Mouse (Mus musculus) adrenal gland, postnatal 36 days (tissue): ENCODE data around the gene Tcf25. TPM values are rescaled to one million over a fixed set of nuclear protein-coding genes. Genes with fewer than 3 reads are reported as not detected.

Experiments used
- DNase-seq, 2 experiments: peaks; one replicate each; pipeline ENCODE4 v3.0.0; 2021; ENCODE audit warnings: mixed read lengths in 1 of 2
- total RNA-seq, 2 experiments: library from RNA; stranded (reverse); gene quantifications; 2 replicates each; pipeline ENCODE4 v1.2.3; 2021

The Tcf25 gene
- total RNA-seq, 2 experiments from 2014 or later: 213 to 255 TPM

GRCm38 (mm10) chr8:123348237-123348843 lies 25.2 kb upstream of the Tcf25 start:
- DNase-seq: peak; percentile 31 to 44

- no peak for DNase-seq
Observed at GRCm38 (mm10) chr8:123349073-123349472, 24.5 kb upstream of the Tcf25 start.

- DNase-seq: no peak
Observed at GRCm38 (mm10) chr8:123352118-123352517, 21.4 kb upstream of the Tcf25 start.

GRCm38 (mm10) chr8:123352786-123353185 lies 20.8 kb upstream of the Tcf25 start:
- DNase-seq: peak; percentile 51 to 57

- DNase-seq: no peak
Observed at GRCm38 (mm10) chr8:123353216-123353615, 20.3 kb upstream of the Tcf25 start.

- DNase-seq: peak; percentile 64 to 80
Observed at GRCm38 (mm10) chr8:123361082-123361739, 12.3 kb upstream of the Tcf25 start.

GRCm38 (mm10) chr8:123374239-123374578 lies 656 bp downstream of the Tcf25 start:
- DNase-seq: peak; percentile 96 to 97

GRCm38 (mm10) chr8:123375701-123376100 lies 2.1 kb downstream of the Tcf25 start:
- DNase-seq: no peak

GRCm38 (mm10) chr8:123376106-123376505 lies 2.6 kb downstream of the Tcf25 start:
- no peak for DNase-seq

- no peak for DNase-seq
Observed at GRCm38 (mm10) chr8:123381711-123382110, 8.2 kb downstream of the Tcf25 start.

GRCm38 (mm10) chr8:123382516-123382915 lies 9.0 kb downstream of the Tcf25 start:
- DNase-seq: no peak

- DNase-seq: peak; percentile 48 to 54
Observed at GRCm38 (mm10) chr8:123384883-123385540, 11.5 kb downstream of the Tcf25 start.

- DNase-seq: peak; percentile 55 to 65
Observed at GRCm38 (mm10) chr8:123387041-123387440, 13.5 kb downstream of the Tcf25 start.

GRCm38 (mm10) chr8:123387801-123388200 lies 14.2 kb downstream of the Tcf25 start:
- peak in 1 of 2 experiments; percentile 62 for DNase-seq

- DNase-seq: no peak
Observed at GRCm38 (mm10) chr8:123389026-123389425, 15.5 kb downstream of the Tcf25 start.

- no peak for DNase-seq
Observed at GRCm38 (mm10) chr8:123398308-123398707, 24.8 kb downstream of the Tcf25 start.

GRCm38 (mm10) chr8:123401936-123402335 lies 28.4 kb downstream of the Tcf25 start:
- no peak for DNase-seq

- no peak for DNase-seq
Observed at GRCm38 (mm10) chr8:123402730-123403326, 29.3 kb downstream of the Tcf25 start.

GRCm38 (mm10) chr8:123404521-123404920 lies 31.0 kb downstream of the Tcf25 start:
- no peak for DNase-seq

- DNase-seq: peak; percentile 68 to 80
Observed at GRCm38 (mm10) chr8:123406786-123407185, 33.2 kb downstream of the Tcf25 start, which contains the start of gene Mc1r. Gene Mc1r, plus strand, starts transcription at chr8:123407107.

- no peak for DNase-seq
Observed at GRCm38 (mm10) chr8:123407612-123408011, 34.1 kb downstream of the Tcf25 start.

- peak; percentile 80 to 81 for DNase-seq
Observed at GRCm38 (mm10) chr8:123408586-123409544, 35.3 kb downstream of the Tcf25 start.
